Mouse (Mus musculus) left cerebral cortex, adult 2 months (tissue): ENCODE measurements at regions not wholly inside any gene's neighbourhood (a gene's known extent, or its start where the extent isn't known, plus 50 kb on each side); places are given as distances from the start of the nearest gene placed in this dataset.

Experiments used
- DNase-seq, 2 experiments: peaks; one replicate each; pipeline ENCODE4 v3.0.0; 2021 to 2022; ENCODE audit warnings: low spot score in 2 of 2, mixed read lengths in 1 of 2; ENCODE audit errors: extremely low spot score in 1 of 2
- H3K27ac ChIP-seq: fragments of 200-600 bp; 2 replicates; pipeline ENCODE4 v1.8.1; 2022
- H3K4me3 ChIP-seq: fragments of 200-600 bp; 2 replicates; pipeline ENCODE4 v1.8.1; 2022
- CTCF ChIP-seq: fragments of 200-600 bp; IDR thresholded peaks from 2 replicates; pipeline ENCODE4 v1.8.1; 2022; ENCODE audit warnings: antibody characterized with exemption, mild to moderate bottlenecking, moderate library complexity
- intact Hi-C: fragments of 180-260 bp; cut with DNase I; formaldehyde crosslinking; loops from one replicate; pipeline ENCODE4 v1.15.1; 2025

GRCm38 (mm10) chr14:36691958-36692357, 276.6 kb downstream of the Ccser2 start:
- Histone ChIP-seq H3K4me3 (no peak overlapping the region), H3K27ac (no peak overlapping the region)
- intact Hi-C loops = no loop called here
- TF ChIP-seq CTCF = no peak
- no peak for DNase-seq

DNA sequence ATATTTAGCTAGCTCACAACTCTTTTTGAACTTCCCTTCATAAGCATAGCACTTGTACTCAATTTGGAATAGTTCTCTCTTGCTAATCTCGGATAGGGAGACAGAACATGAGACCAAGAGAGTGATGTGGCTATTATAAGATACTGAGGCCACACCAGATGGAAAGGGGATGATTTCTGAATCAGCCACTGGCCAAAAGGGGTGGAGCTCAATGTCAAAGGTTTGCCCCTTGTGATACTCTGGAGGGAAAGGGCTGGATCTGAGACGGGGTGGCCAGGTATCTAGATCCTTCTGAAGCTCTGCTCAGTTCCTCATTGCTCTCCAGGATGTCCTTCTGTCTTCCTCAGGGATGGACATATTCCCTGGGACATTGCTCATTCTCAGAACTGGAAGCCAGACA, 277.6 kb downstream of the Ccser2 start:
- no peak for DNase-seq
- no peak overlapping the region for H3K27ac ChIP-seq
- no peak for TF ChIP-seq CTCF
- intact Hi-C loops = no loop called here
- H3K4me3 ChIP-seq = no peak overlapping the region

DNA sequence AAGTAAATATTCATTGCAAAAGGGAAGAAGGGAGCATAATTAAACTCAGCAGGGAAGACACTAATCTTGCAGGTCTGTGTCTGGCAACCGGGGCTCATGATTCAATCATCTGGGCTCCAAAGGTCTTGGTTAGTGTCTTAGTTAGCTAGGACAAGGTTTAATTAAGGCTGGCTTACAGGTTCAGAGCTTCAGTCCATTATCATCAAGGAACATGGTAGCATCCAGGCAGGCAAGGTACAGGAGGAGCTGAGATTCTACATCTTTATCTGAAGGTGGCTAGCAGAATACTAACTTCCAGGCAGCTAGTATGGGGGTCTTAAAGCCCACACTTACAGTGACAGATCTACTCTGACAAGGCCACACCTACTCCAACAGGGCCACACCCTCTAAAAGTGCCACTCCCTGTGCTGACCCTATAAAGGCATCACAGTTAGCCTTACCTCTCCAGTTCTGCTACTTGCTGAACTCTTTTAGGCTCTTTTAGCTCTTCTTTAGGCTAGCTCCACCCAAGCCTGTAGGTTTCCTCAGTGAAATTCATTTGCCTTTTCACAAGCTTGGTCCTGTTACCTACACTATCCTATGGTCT, 309.8 kb downstream of the Ccser2 start:
- H3K4me3 ChIP-seq = no peak overlapping the region
- intact Hi-C loops = no loop called here
- DNase-seq = no peak
- TF ChIP-seq CTCF = no peak
- no peak overlapping the region for H3K27ac ChIP-seq

- DNase-seq = no peak
- no peak for TF ChIP-seq CTCF
- Histone ChIP-seq H3K4me3 (no peak overlapping the region), H3K27ac (no peak overlapping the region)
- intact Hi-C loops = no loop called here
These were observed 310.4 kb downstream of the Ccser2 start for GRCm38 (mm10) chr14:36658193-36658592.

GRCm38 (mm10) chr14:36652982-36653557, 315.5 kb downstream of the Ccser2 start:
- intact Hi-C loops = no loop called here
- TF ChIP-seq CTCF = no peak
- DNase-seq = peak in 1 of 2 experiments; percentile 9
- H3K4me3 ChIP-seq = no peak overlapping the region
- H3K27ac ChIP-seq = no peak overlapping the region

DNA sequence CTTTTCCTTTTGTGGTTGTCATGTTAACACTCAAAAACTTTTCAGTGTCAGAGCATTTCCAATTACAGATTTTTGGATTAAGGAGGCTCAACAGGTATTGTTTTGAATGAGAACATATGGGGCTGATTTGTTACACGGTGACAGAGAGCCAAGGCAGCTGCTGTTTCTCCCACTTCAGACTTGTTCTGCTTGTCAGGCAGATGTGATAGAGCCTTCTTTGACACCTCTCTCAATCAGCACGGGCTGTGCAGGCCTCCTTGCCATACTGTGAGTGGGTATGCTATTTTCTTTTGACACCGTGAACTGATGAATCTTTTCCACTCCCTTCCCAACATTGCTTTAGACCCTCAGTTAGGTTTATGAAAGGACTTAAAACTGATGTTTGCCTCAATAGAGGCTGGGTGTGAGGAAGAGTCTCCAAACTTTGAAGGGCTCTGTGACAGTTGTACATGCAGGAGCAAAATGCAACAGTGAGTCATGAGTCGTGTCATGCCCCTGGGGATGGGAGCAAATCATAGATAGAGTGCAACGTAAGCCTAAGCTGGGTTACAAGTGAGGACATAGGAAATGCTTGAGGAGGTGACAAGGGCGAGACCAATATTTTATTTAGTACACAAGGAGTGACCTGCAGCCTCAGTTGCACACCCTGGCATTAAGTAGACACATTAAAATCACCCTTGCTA, 317.4 kb downstream of the Ccser2 start:
- Histone ChIP-seq H3K27ac (no peak overlapping the region), H3K4me3 (no peak overlapping the region)
- DNase-seq = no peak
- TF ChIP-seq CTCF = no peak
- intact Hi-C loops = no loop called here

DNA sequence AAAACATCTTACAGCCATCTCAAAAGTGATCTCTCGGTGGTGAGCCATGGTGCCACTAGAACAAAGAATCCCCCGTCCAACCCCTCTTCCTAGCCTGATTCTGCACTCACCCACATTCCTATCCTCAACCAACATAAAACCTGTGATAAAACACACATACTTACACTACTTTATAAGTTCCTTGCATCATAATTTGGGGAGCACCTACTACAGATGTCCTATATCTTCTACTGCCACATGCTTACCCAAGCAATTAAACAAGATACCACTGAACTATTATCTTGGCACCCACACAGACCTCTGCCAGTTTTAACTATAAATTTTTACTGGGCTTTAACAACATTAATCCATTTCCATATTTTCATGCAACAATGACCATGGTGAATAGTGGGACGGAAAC, 321.9 kb downstream of the Ccser2 start:
- DNase-seq = no peak
- no peak for TF ChIP-seq CTCF
- H3K4me3 ChIP-seq = no peak overlapping the region
- intact Hi-C loops = no loop called here
- no peak overlapping the region for H3K27ac ChIP-seq

DNA sequence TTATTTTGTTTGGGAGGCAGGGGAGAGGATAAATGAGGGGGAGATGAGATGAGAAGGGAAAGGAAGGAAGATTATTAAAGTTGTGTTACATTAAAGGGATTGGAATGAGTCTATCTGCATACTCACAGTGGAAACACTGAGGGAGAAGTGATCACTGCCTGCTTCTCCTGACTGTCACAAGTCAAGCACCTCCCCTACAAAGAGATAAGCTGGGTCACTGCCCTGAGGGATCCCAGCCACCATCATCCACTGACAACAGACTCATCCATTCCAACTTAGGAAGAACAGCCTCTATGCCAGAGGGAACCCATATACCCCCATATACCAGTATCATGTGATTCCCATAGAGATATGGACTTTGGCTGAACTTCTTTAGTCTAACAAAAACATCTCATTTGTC, 322.3 kb downstream of the Ccser2 start:
- DNase-seq = no peak
- Histone ChIP-seq H3K4me3 (no peak overlapping the region), H3K27ac (no peak overlapping the region)
- TF ChIP-seq CTCF = no peak
- intact Hi-C loops = no loop called here

GRCm38 (mm10) chr14:36624822-36625221, 343.8 kb downstream of the Ccser2 start:
- DNase-seq = no peak
- no peak for TF ChIP-seq CTCF
- H3K27ac ChIP-seq = no peak overlapping the region
- no peak overlapping the region for H3K4me3 ChIP-seq
- intact Hi-C loops = no loop called here

GRCm38 (mm10) chr14:36624134-36624533, 344.4 kb downstream of the Ccser2 start:
- intact Hi-C loops = no loop called here

DNA sequence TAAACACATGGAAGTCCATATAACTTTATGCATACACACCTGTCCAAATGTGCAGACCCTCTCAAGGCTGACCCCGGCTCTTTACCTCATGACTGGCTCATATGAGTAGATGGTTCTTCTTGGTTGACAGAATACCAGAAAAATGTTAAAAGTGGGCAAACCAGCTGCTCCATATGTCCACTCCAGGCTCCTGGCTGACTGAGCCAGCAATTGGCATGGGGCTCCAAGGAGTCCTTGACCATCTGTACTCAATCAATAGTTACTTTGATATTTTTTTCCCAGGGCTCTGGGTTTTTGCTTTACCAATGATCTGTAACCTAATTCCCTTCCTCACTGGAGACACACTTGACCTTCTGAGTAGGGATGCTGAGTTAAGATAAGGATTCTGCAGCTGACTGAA, 345.5 kb downstream of the Ccser2 start:
- intact Hi-C loops = no loop called here

More at GRCm38 (mm10) chr14:36624134-36624533, 344.4 kb downstream of the Ccser2 start:
- H3K4me3 ChIP-seq = no peak overlapping the region
- no peak for DNase-seq
- TF ChIP-seq CTCF = no peak
- no peak overlapping the region for H3K27ac ChIP-seq

DNA sequence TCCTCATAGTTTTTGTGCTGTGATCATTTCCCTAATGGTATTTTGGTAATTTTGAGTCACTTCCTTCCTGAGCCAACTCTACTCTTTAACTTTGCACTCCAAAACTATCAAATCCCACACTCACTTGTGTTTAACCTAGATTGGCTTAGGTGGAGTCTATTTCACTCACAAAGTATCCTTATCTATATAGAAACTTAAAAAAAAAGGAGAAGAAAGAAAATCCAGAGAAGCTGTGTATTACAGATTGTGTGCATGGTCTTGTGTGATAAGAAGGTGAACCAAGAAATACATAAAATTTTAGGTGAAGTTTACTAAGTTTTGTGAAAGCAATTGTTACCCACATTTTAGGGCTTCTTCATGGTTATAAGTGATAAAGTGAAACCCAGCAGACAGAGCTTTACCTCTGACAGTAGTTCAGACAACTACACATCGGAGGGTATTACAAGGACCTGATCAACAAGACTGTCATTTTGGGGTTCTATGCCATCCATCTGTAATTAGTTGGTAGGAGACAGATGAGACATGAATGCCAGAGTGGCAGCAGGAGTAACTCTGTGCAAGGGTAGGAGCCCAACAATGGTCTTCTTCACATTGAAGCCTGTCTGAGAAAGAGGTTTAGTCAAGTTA, 350.0 kb downstream of the Ccser2 start:
- intact Hi-C loops = no loop called here
- H3K27ac ChIP-seq = no peak overlapping the region
- DNase-seq = no peak
- no peak for TF ChIP-seq CTCF
- no peak overlapping the region for H3K4me3 ChIP-seq

More for the DNA sequence above, 345.5 kb downstream of the Ccser2 start:
- H3K27ac ChIP-seq = no peak overlapping the region
- DNase-seq = no peak
- H3K4me3 ChIP-seq = no peak overlapping the region
- no peak for TF ChIP-seq CTCF
